Mouse (Mus musculus): ENCODE data around the gene B4galt1.

GRCm38 (mm10) chr4:40814359-40814758 lies 39.4 kb downstream of the B4galt1 start:
- no peak for TF ChIP-seq GATA1 (IDR thresholded peaks at IDR 0.05; ENCODE audit: borderline replicate concordance, low read length)
- no peak for TF ChIP-seq FLI1 (IDR thresholded peaks at IDR 0.05; ENCODE audit: low read length)
